Mouse (Mus musculus): ENCODE data around the gene Stk36. TPM values are rescaled to one million over a fixed set of nuclear protein-coding genes. Genes with fewer than 3 reads are reported as not detected.

Stk36 gene
- polyA plus RNA-seq (2015; fragmentation: Nextera tagmentation; extraction: Ambion mirVana), result 9.1 and 11.7 TPM in 2 replicates

GRCm38 (mm10) chr1:74601267-74601962 lies at the start of gene Stk36, which contains the start of gene Rnf25:
TSS of gene Stk36 (plus strand) at chr1:74601445.
TSS of gene Rnf25 (minus strand) at chr1:74601397.
- Histone ChIP-seq H3K4me2 (replicated peaks; ENCODE audit: low read depth, low read length) (peak within 1 kb of the TSS; percentile 60), H3K4me1 (ENCODE audit: insufficient read depth, low read length) (peaks cover 8% of the 10 kb centered on the region), H3K9ac (replicated peaks; ENCODE audit: low read length) (peak within 1 kb of the TSS; percentile 85), H3K4me3 (ENCODE audit: low read length) (peak within 1 kb of the TSS; percentile 90), H3K27me3 (ENCODE audit: insufficient read depth, low read length) (no peaks in the 10 kb centered on the region), H3K27ac (ENCODE audit: low read length) (peak within 1 kb of the TSS; percentile 31; the same call in 1 of the 2 replicates), H3K9me3 (ENCODE audit: low read length) (no peaks in the 10 kb centered on the region), H3K36me3 (ENCODE audit: insufficient read depth, low read length) (peaks cover 24% of the 10 kb centered on the region)
- ATAC-seq (ENCODE audit: low FRiP score, low TSS enrichment), result peak; percentile 88
- 5% methylated on average over 25 of the region's 25 CpGs for WGBS

DNA sequence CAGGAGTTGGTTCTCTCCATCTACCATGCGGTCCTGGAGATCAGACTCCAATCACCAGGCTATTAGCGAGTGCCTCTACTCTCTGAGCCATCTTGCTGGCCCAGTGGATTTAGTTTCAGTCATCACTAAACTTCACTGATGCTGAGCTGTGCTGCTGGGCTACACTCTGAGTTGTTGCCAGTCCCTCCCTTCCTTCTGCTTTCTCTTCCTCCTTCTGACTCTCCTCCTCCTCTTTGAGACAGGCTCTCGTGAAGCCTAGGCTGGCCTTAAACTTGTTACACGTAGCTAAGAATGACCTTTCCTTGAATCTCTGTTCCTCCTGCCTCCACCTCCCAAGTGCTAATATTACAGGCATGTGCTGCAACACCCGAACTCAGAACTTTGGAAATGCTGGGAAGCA lies 42.2 kb upstream of the Stk36 start:
- no peaks in the 10 kb centered on the region for H3K36me3 ChIP-seq (ENCODE audit: insufficient read depth, low read length)
- no peak overlapping the region for H3K27ac ChIP-seq (ENCODE audit: low read length)
- H3K9ac ChIP-seq (replicated peaks; ENCODE audit: low read length), result no peak overlapping the region
- no peaks in the 10 kb centered on the region for H3K27me3 ChIP-seq (ENCODE audit: insufficient read depth, low read length)
- ATAC-seq (ENCODE audit: low FRiP score, low TSS enrichment), result no peak
- H3K9me3 ChIP-seq (ENCODE audit: low read length), result no peaks in the 10 kb centered on the region
- H3K4me1 ChIP-seq (ENCODE audit: insufficient read depth, low read length), result no peaks in the 10 kb centered on the region
- no peak overlapping the region for H3K4me3 ChIP-seq (ENCODE audit: low read length)
- whole genome bisulfite sequencing, result 82% methylated on average over 5 of the region's 5 CpGs
- H3K4me2 ChIP-seq (replicated peaks; ENCODE audit: low read depth, low read length), result no peak overlapping the region

DNA sequence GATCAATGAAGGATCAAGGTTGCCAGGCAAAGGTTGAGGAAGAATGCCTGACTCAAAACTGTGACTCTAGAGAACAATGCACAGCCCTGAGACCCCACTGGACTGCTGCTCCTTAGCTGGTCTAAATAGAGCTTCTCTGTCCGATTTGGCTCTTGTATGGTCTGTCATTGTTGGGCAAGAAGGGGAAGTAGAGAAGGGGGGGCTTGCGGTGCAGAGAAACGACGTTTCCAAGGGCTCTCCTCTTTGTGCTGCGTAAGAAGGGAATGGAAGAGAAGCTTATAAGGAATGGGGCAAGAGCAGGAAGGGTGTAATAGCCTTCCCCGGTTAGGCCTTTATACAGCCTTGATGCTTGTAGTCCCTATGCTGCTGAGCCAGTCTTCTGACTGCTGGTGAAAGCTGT lies 35.4 kb upstream of the Stk36 start:
- peaks cover 55% of the 10 kb centered on the region for H3K36me3 ChIP-seq (ENCODE audit: insufficient read depth, low read length)
- no peak overlapping the region for H3K4me2 ChIP-seq (replicated peaks; ENCODE audit: low read depth, low read length)
- no peak for ATAC-seq (ENCODE audit: low FRiP score, low TSS enrichment)
- H3K4me1 ChIP-seq (ENCODE audit: insufficient read depth, low read length), result no peaks in the 10 kb centered on the region
- H3K9ac ChIP-seq (replicated peaks; ENCODE audit: low read length), result no peak overlapping the region
- no peak overlapping the region for H3K4me3 ChIP-seq (ENCODE audit: low read length)
- no peaks in the 10 kb centered on the region for H3K9me3 ChIP-seq (ENCODE audit: low read length)
- no peak overlapping the region for H3K27ac ChIP-seq (ENCODE audit: low read length)
- 91% methylated on average over 6 of the region's 6 CpGs for WGBS
- no peaks in the 10 kb centered on the region for H3K27me3 ChIP-seq (ENCODE audit: insufficient read depth, low read length)

- no peak for ATAC-seq (ENCODE audit: low FRiP score, low TSS enrichment)
- Histone ChIP-seq H3K4me2 (replicated peaks; ENCODE audit: low read depth, low read length) (no peak overlapping the region), H3K27me3 (ENCODE audit: insufficient read depth, low read length) (no peaks in the 10 kb centered on the region), H3K4me1 (ENCODE audit: insufficient read depth, low read length) (no peaks in the 10 kb centered on the region), H3K9ac (replicated peaks; ENCODE audit: low read length) (no peak overlapping the region), H3K36me3 (ENCODE audit: insufficient read depth, low read length) (peaks cover 80% of the 10 kb centered on the region), H3K4me3 (ENCODE audit: low read length) (no peak overlapping the region), H3K27ac (ENCODE audit: low read length) (no peak overlapping the region), H3K9me3 (ENCODE audit: low read length) (no peaks in the 10 kb centered on the region)
- WGBS, result 93% methylated on average over 29 of the region's 29 CpGs
These were observed 31.2 kb upstream of the Stk36 start for GRCm38 (mm10) chr1:74569739-74570719.

- H3K9me3 ChIP-seq (ENCODE audit: low read length), result no peaks in the 10 kb centered on the region
- no peak for ATAC-seq (ENCODE audit: low FRiP score, low TSS enrichment)
- H3K27ac ChIP-seq (ENCODE audit: low read length), result no peak overlapping the region
- H3K4me3 ChIP-seq (ENCODE audit: low read length), result no peak overlapping the region
- H3K4me1 ChIP-seq (ENCODE audit: insufficient read depth, low read length), result peaks cover 13% of the 10 kb centered on the region
- 91% methylated on average over 3 of the region's 3 CpGs for WGBS
- no peak overlapping the region for H3K4me2 ChIP-seq (replicated peaks; ENCODE audit: low read depth, low read length)
- H3K36me3 ChIP-seq (ENCODE audit: insufficient read depth, low read length), result peaks cover 27% of the 10 kb centered on the region
- H3K27me3 ChIP-seq (ENCODE audit: insufficient read depth, low read length), result no peaks in the 10 kb centered on the region
- H3K9ac ChIP-seq (replicated peaks; ENCODE audit: low read length), result no peak overlapping the region
These were observed 18.6 kb upstream of the Stk36 start for GRCm38 (mm10) chr1:74582621-74583020.

- H3K27me3 ChIP-seq (ENCODE audit: insufficient read depth, low read length), result no peaks in the 10 kb centered on the region
- H3K4me2 ChIP-seq (replicated peaks; ENCODE audit: low read depth, low read length), result no peak overlapping the region
- H3K9me3 ChIP-seq (ENCODE audit: low read length), result no peaks in the 10 kb centered on the region
- no peak overlapping the region for H3K9ac ChIP-seq (replicated peaks; ENCODE audit: low read length)
- no peak overlapping the region for H3K4me3 ChIP-seq (ENCODE audit: low read length)
- WGBS, result 94% methylated on average over 3 of the region's 3 CpGs
- H3K27ac ChIP-seq (ENCODE audit: low read length), result no peak overlapping the region
- no peak for ATAC-seq (ENCODE audit: low FRiP score, low TSS enrichment)
- H3K4me1 ChIP-seq (ENCODE audit: insufficient read depth, low read length), result peaks cover 20% of the 10 kb centered on the region
- H3K36me3 ChIP-seq (ENCODE audit: insufficient read depth, low read length), result peaks cover 11% of the 10 kb centered on the region; the same call in 1 of the 2 replicates
These were observed 16.4 kb upstream of the Stk36 start for GRCm38 (mm10) chr1:74584616-74585398.

DNA sequence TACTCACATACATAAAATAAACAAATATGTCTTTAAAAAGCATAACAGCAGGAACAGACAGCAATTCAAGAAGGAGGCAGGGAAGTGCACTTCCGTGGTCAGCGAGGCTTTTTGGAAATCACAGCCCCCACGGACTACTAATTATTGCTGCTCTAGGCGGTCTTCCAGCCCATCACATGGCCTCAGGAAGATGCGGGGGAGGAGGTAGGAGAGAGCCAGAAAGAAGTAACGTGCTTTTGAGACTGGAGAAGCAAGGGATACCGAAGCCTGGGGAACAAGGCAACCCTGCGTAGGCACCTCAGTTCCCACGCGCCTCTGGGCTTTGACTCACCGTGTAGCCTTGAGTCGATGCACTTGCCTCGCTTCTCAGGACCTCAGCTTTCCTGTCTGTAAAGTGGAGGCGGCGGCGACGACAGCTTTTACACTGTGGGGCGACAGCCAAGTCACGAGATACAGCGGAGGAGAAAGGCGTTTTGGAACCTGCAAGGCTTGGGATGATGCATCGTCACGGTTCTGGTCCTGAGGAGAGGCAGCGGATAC lies 13.9 kb upstream of the Stk36 start:
- WGBS, result under 1% methylated on average over 24 of the region's 24 CpGs
- peaks cover 28% of the 10 kb centered on the region for H3K36me3 ChIP-seq (ENCODE audit: insufficient read depth, low read length)
- peaks cover 20% of the 10 kb centered on the region for H3K4me1 ChIP-seq (ENCODE audit: insufficient read depth, low read length)
- peak overlapping the region; percentile 90 for H3K27ac ChIP-seq (ENCODE audit: low read length)
- ATAC-seq (ENCODE audit: low FRiP score, low TSS enrichment), result no peak
- no peaks in the 10 kb centered on the region for H3K27me3 ChIP-seq (ENCODE audit: insufficient read depth, low read length)
- peak overlapping the region; percentile 88 for H3K4me3 ChIP-seq (ENCODE audit: low read length)
- peak overlapping the region; percentile 89 for H3K4me2 ChIP-seq (replicated peaks; ENCODE audit: low read depth, low read length)
- peak overlapping the region; percentile 87 for H3K9ac ChIP-seq (replicated peaks; ENCODE audit: low read length)
- H3K9me3 ChIP-seq (ENCODE audit: low read length), result no peaks in the 10 kb centered on the region

GRCm38 (mm10) chr1:74587773-74588445 lies 13.3 kb upstream of the Stk36 start, which contains the start of the genes Zfp142 and Bcs1l:
TSS of gene Zfp142 (minus strand) at chr1:74588246.
TSS of gene Bcs1l (plus strand) at chr1:74588289.
- Histone ChIP-seq H3K36me3 (ENCODE audit: insufficient read depth, low read length) (peaks cover 31% of the 10 kb centered on the region), H3K4me3 (ENCODE audit: low read length) (peak within 1 kb of the TSS; percentile 88), H3K27ac (ENCODE audit: low read length) (peak within 1 kb of the TSS; percentile 90), H3K9ac (replicated peaks; ENCODE audit: low read length) (peak within 1 kb of the TSS; percentile 87), H3K4me1 (ENCODE audit: insufficient read depth, low read length) (peaks cover 20% of the 10 kb centered on the region), H3K27me3 (ENCODE audit: insufficient read depth, low read length) (no peaks in the 10 kb centered on the region), H3K9me3 (ENCODE audit: low read length) (no peaks in the 10 kb centered on the region), H3K4me2 (replicated peaks; ENCODE audit: low read depth, low read length) (peak within 1 kb of the TSS; percentile 89)
- peak; percentile 99 for ATAC-seq (ENCODE audit: low FRiP score, low TSS enrichment)
- WGBS, result under 1% methylated on average over 45 of the region's 48 CpGs

Data from kidney, embryonic 16.5 days (tissue).